Mouse (Mus musculus) myocyte (in vitro differentiated cells): ENCODE measurements around the gene Pacsin3.

Experiments used
- MAX ChIP-seq: IDR thresholded peaks from one replicate; pipeline ENCODE4 v1.6.1; 2011; ENCODE audit warnings: low read depth, mild to moderate bottlenecking, control low read depth
- POLR2AphosphoS2 ChIP-seq: IDR thresholded peaks from one replicate; pipeline ENCODE4 v1.6.1; 2011; ENCODE audit warnings: low read depth, control low read depth; ENCODE audit not compliant: insufficient read length

- TF ChIP-seq POLR2AphosphoS2 (no peak), MAX (no peak)
Observed at GRCm38 (mm10) chr2:91254725-91255380, 901 bp upstream of the Pacsin3 start.
